Mouse (Mus musculus) layer of hippocampus, adult 8-10 months (tissue): ENCODE results near the gene Slc37a1. TPM values are rescaled to one million over a fixed set of nuclear protein-coding genes. Genes with fewer than 3 reads are reported as not detected.

Source experiments
- DNase-seq, 2 experiments: peaks; one replicate each; pipeline ENCODE4 v3.0.0; 2022; ENCODE audit warnings: low spot score in 2 of 2
- total RNA-seq, 4 experiments: library from RNA; stranded (reverse); gene quantifications; 2 replicates each; pipeline ENCODE4 v1.2.4; 2022

Gene Slc37a1
- total RNA-seq, 4 experiments from 2014 or later = 7.3 to 9.3 (median 8.5) TPM

DNA sequence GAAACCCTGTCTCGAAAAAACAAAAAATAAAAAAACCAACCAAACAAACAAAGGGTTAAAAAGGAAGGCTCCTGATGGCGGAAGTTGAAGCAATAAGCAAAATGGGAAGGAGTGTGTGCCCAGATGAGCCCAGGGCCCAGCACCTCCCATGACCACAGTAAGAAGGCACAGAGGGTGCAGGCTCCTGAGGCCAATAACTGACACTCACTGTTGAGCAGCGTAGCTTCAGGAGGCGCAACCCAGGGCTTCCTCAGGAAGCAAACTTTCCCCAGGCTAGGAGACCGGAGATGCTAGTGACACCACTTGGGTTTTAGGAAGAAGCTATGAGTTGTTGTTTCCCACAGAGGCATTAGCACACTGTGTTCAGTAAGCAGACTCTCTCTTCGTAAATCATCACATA lies 4.3 kb downstream of the Slc37a1 start:
- DNase-seq = no peak

DNA sequence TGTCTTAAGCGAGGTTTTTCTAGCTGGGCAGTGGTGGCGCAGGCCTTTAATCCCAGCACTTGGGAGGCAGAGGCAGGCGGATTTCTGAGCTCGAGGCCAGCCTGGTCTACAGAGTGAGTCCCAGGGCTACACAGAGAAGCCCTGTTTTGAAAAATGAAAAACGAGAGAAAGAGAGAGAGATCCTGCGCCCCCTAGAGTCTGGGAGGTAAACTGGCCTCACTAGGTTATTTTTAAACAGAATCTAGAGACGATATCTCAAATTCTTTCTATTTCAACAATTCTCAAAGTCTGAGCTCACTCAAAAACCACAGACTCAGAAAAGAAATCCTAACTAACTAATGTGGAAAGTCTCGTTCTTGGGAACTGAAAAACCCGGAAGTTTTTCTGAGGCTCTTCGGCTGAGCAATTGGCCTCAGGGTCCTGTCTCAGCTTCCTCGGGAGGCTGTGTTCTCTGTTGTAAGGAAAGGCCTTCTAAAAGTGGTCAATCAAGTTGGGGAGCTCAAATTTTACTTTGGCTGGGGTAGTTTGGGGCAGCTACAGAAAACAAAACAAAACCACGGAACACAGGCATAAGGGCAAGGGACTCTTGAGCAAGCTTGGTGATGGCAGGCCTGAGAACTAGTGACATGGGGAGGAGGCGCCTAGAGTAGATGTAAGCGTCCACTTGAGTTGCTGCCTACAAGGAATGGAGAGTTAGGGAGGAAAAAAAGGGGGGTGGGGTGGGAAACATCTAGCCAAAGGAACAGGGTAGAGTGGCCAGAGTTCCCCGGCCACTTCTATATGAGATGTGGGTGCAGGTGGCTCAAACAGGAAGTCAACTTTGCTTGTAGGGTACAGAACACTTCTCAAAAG lies 8.0 kb downstream of the Slc37a1 start:
- no peak for DNase-seq

DNA sequence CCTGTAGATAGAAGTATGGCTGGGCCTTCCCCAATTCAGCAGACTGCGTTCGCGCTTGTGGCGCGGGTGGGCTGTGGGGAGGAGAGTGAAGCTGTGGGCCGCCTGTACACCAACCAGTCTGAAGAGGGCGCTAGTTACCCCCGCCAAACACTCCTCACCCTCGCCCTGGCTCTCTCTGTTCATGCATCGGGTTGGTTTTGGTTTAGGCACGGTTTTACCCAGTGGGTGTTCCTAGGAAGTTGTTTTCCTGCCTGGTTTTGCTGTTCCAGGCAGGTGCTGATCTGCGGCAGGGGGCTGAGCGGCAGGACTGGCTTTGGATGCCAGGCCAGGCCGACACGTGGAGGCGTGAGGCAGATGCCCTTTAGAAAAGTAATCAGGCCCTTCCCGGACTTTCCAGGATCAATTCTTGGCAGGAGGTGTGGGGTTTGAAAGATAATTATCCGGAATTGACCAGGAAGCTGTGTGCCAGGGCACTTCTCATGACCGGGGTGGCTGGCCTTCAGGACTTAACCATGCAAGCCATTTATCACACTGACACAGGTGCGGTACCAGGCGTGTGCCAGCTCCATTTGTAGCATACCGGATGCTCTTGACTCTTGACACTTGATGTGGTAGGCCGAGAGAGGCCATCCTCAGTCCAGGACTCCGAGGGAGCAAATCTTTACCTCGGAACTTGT lies 8.8 kb downstream of the Slc37a1 start:
- no peak for DNase-seq

DNA sequence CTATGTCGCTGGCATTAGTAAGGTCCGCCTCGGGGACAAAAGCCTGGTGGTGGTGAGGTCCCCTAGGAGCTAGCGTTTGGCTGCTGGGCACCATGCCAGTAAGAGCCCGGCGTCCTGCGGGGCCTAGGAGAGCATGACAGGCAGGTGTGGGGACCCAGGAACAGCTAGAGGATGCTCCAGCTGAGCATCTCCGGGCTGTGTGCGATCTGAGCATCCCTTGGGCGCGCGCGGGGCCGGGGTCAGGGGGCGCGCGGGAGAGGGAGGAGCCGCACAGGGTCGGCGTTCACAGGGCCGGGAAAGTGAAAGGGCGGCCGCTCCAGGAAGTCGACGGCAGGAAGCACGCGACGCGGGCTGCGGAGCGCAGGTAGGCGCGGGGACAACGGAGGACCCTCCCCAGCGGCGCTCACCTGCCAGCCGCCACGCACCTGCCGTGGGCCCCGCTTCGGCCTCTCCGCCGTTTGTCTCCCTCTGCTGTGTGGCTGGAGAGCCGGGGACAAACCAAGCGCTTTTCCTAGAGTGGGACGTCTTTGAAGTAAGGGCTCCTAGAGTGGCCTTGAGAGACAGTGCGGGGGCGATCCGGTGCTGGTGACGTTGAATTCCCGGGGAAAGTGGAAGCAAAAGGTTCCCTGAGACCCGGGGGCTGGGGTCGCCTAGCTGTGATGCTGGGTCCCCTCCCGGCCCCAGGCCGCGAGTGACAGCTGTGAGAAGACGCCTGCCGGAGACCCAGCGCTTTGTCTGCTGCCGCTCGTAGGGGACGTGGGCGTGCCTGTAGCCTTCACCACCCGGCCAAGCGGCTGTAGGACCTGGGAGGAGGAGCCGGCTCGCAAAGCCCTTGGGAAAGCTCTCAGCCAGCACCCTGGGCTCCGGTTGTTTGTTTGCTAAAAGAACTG lies 9.5 kb downstream of the Slc37a1 start:
- peak in 1 of 2 experiments; percentile 68 for DNase-seq

- no peak for DNase-seq
Measured at GRCm38 (mm10) chr17:31297521-31297939, 10.9 kb downstream of the Slc37a1 start.

GRCm38 (mm10) chr17:31298419-31299209 lies 12.0 kb downstream of the Slc37a1 start:
- DNase-seq = no peak

GRCm38 (mm10) chr17:31299981-31300380 lies 13.4 kb downstream of the Slc37a1 start:
- DNase-seq = no peak

DNA sequence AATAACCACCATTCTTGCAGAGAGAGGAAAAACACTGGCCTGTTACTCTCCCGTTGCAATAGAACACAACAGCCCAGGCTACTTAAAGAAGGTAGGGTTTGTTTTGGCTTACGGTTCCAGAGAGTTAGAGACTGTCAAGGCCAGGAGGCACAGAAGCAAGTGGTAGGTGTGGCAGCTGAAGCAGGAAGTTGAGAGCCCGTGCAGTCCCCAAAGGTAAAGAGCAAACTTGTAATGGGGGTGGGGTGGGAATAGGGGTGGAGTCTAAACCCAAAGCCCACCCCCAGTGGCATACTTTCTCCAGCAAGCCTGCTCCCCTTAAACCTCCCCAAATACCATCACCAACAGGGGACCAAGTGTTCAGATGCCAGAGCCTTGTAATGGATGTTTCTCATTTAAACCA lies 14.1 kb downstream of the Slc37a1 start:
- no peak for DNase-seq

DNA sequence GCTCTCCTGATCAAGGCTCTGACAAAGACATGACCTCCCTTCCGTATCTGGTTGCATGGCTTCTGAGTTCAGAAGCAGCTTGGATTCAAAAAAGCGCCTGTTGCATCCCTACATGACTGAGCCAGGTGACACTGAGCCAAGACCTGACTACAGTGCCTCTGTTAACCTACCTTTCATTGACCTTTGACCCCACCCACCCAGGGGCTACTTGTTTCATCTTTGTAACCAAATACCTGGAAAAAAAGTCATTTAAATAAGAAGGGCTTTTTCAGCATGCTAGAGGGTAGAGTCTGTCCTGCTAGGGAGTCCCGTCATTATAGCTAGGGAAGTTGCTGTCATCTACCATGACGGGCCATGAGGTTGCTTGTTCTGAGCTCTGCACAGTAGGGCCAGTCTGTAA lies 16.8 kb downstream of the Slc37a1 start:
- DNase-seq = no peak

DNA sequence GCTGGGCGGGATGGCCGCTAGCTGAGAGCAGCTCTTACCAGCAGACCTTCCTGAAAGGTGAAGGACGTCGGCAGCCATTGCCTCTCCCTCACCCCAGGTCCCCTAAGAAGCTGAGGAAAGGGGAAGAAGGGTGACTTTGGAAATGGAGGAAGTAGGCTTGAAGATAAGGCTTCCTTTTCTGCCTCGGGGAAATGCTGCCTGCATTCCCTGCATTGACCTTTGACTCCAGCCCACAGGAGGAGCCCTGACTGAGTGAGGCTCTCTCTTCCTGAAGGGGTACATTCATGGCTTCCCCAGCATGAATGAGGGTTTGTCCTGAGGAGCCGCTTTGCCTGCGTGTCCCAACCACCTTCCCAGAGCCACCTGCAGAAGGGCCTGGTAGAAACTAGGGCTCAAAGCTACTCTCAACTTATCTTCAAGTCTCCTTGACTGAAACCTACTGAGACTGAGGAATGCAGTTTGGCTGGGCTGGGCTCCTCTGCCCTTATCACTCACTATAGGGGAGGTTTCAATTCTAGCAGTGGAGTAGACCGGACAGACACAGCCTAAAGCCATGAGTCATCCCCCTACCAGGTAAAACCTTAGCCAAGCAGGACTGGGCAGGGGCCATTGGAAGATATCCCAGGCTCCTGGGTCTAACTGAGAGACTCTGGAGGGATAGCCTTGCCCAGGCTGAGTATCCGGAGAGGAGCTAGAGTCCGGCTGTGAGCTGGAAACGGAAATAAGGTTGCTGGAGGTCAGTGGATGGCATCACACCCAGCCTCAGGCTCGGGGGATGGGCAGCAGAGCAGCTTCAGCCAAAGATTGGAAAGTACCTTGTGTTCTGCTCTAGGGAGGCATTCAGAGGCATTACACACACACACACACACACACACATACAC lies 18.5 kb downstream of the Slc37a1 start:
- no peak for DNase-seq

- no peak for DNase-seq
Measured at GRCm38 (mm10) chr17:31305776-31306120, 19.2 kb downstream of the Slc37a1 start.

GRCm38 (mm10) chr17:31307756-31308155 lies 21.2 kb downstream of the Slc37a1 start:
- DNase-seq = no peak

GRCm38 (mm10) chr17:31308291-31308816 lies 21.8 kb downstream of the Slc37a1 start:
- DNase-seq = no peak

DNA sequence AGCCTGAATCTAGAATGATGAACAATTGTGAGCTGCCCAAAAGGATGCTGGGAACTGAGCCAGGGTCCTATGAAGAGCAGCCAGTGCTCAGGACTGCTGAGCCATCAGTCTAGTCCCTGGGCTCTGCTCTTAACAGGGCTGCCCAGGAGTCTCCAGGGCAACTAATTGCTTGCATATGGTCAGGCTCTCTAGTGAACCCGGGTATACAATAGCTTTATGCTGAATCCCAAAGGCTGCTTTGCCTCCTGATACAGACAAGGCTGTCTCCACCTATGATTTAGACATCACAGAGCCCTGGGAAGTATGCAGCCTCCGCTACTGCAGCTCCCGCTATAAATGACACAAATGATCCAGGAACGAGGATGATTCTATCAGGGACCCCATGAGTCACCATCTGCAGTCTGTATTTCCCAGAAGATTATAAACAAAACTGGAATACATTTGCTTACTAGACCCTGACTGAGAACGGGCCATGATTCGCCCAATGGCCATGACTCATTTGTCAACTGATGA lies 22.7 kb downstream of the Slc37a1 start:
- no peak for DNase-seq

GRCm38 (mm10) chr17:31311047-31311446 lies 24.5 kb downstream of the Slc37a1 start:
- no peak for DNase-seq

DNA sequence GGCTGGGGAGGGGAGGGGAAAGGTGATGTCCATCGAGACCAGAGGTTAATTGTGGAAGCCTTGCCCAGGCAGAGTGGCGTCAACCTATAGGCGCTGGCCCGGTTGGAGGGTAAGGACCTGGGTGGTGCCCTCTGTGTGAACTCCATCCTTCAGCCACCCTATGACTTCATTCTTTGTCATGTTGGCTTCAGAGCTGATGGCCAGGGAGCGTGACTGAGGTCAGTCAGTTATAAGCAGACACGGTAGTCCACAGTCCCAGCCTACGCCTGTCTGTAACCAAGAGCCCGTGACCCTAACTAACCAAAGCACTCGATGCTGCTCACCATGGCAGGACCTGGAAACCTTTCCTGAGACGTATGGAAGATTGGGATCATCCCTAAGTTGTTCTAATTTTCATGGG lies 26.1 kb downstream of the Slc37a1 start:
- no peak for DNase-seq

GRCm38 (mm10) chr17:31315046-31315792 lies 28.6 kb downstream of the Slc37a1 start:
- no peak for DNase-seq

DNA sequence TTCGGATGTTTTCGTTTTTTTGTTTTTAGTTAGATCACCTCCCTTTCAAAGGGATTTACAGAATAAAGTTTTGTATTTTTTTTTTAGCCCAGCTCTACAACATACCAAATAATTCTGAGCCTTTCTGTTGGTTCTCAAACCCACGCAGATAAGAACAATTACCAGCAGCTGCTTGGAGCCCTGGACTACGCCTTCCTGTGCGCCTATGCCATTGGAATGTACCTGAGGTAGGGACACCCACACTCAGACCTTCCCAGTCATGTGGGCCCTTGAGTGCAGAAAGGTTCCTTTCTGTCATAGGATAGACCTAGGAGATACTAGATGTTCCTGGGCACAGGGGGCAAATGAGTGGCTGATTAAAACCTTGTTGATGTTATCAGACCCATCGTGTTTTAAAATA lies 29.4 kb downstream of the Slc37a1 start:
- no peak for DNase-seq

DNA sequence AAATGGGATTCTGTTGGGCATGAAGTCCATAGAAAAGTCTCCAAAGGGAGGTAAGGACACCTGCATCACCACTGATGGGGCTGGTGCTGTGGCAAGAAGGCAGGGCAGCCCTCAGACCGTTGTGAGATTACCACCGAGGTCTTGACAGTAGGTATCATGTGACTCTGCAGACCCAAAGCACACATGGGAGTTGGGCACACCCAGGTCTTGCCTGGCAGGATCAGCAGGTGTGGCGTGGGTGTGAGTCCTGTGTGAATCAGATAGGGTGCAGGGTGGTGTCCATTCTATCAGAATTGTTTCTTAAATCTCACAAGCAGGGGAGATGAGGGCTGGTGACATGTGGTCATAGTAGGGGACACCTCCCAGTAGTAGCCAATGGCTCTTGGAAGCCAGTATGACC lies 30.4 kb downstream of the Slc37a1 start:
- DNase-seq = no peak
